Mouse (Mus musculus): ENCODE results near the gene Hoxc9. TPM values are rescaled to one million over a fixed set of nuclear protein-coding genes. Genes with fewer than 3 reads are reported as not detected.

Gene Hoxc9
- polyA plus RNA-seq, 1 experiment from 2014 or later, result not detected

- no peak overlapping the region for H3K4me3 ChIP-seq
- H3K9me3 ChIP-seq (replicated peaks), result no peaks in the 10 kb centered on the region
- H3K4me2 ChIP-seq, result no peak overlapping the region
- 2% methylated on average over 6 of the region's 6 CpGs for WGBS
- no peak overlapping the region for H3K27ac ChIP-seq
- H3K27me3 ChIP-seq, result peaks cover 98% of the 10 kb centered on the region
- no peaks in the 10 kb centered on the region for H3K36me3 ChIP-seq (ENCODE audit: poor library complexity, severe bottlenecking)
- no peak for ATAC-seq
- peaks cover 5% of the 10 kb centered on the region; the same call in 1 of the 2 replicates for H3K4me1 ChIP-seq
- H3K9ac ChIP-seq, result no peak overlapping the region
Observed at GRCm38 (mm10) chr15:102961728-102962127, 14.5 kb upstream of the Hoxc9 start.

- H3K27ac ChIP-seq, result no peak overlapping the region
- ATAC-seq, result no peak
- peaks cover 98% of the 10 kb centered on the region for H3K27me3 ChIP-seq
- 2% methylated on average over 13 of the region's 13 CpGs for WGBS
- H3K4me3 ChIP-seq, result no peak overlapping the region
- no peaks in the 10 kb centered on the region for H3K36me3 ChIP-seq (ENCODE audit: poor library complexity, severe bottlenecking)
- no peak overlapping the region for H3K4me2 ChIP-seq
- no peak overlapping the region for H3K9ac ChIP-seq
- H3K9me3 ChIP-seq (replicated peaks), result no peaks in the 10 kb centered on the region
- peaks cover 6% of the 10 kb centered on the region; the same call in 1 of the 2 replicates for H3K4me1 ChIP-seq
Observed at GRCm38 (mm10) chr15:102962492-102962891, 13.7 kb upstream of the Hoxc9 start.

- no peak overlapping the region for H3K9ac ChIP-seq
- WGBS, result 1% methylated on average over 8 of the region's 8 CpGs
- ATAC-seq, result no peak
Observed at GRCm38 (mm10) chr15:102963259-102963658, 13.0 kb upstream of the Hoxc9 start.

GRCm38 (mm10) chr15:102963671-102964640 is 12.3 kb upstream of the Hoxc9 start:
- H3K4me3 ChIP-seq, result no peak overlapping the region
- no peaks in the 10 kb centered on the region for H3K9me3 ChIP-seq (replicated peaks)
- no peak overlapping the region for H3K4me2 ChIP-seq
- no peaks in the 10 kb centered on the region for H3K36me3 ChIP-seq (ENCODE audit: poor library complexity, severe bottlenecking)
- H3K9ac ChIP-seq, result no peak overlapping the region
- peaks cover 6% of the 10 kb centered on the region; the same call in 1 of the 2 replicates for H3K4me1 ChIP-seq
- H3K27me3 ChIP-seq, result peaks cover 97% of the 10 kb centered on the region
- 1% methylated on average over 28 of the region's 28 CpGs for WGBS
- no peak for ATAC-seq
- no peak overlapping the region for H3K27ac ChIP-seq

More at GRCm38 (mm10) chr15:102963259-102963658, 13.0 kb upstream of the Hoxc9 start:
- Histone ChIP-seq H3K4me3 (no peak overlapping the region), H3K4me1 (peaks cover 6% of the 10 kb centered on the region; the same call in 1 of the 2 replicates), H3K27ac (no peak overlapping the region), H3K36me3 (ENCODE audit: poor library complexity, severe bottlenecking) (no peaks in the 10 kb centered on the region), H3K4me2 (no peak overlapping the region), H3K9me3 (replicated peaks) (no peaks in the 10 kb centered on the region), H3K27me3 (peaks cover 97% of the 10 kb centered on the region)

GRCm38 (mm10) chr15:102965003-102965891 is 11.0 kb upstream of the Hoxc9 start:
- H3K4me3 ChIP-seq, result no peak overlapping the region
- peaks cover 6% of the 10 kb centered on the region; the same call in 1 of the 2 replicates for H3K4me1 ChIP-seq
- no peak overlapping the region for H3K27ac ChIP-seq
- WGBS, result 3% methylated on average over 26 of the region's 26 CpGs
- H3K9ac ChIP-seq, result no peak overlapping the region
- no peak overlapping the region for H3K4me2 ChIP-seq
- peaks cover 97% of the 10 kb centered on the region for H3K27me3 ChIP-seq
- no peak for ATAC-seq
- no peaks in the 10 kb centered on the region for H3K36me3 ChIP-seq (ENCODE audit: poor library complexity, severe bottlenecking)
- H3K9me3 ChIP-seq (replicated peaks), result no peaks in the 10 kb centered on the region

GRCm38 (mm10) chr15:102965892-102966775 is 10.1 kb upstream of the Hoxc9 start:
- peak; percentile 57; the same call in 1 of the 2 replicates for ATAC-seq
- Histone ChIP-seq H3K9me3 (replicated peaks) (no peaks in the 10 kb centered on the region), H3K27me3 (peaks cover 97% of the 10 kb centered on the region), H3K4me2 (no peak overlapping the region; the same call in 1 of the 2 replicates), H3K9ac (no peak overlapping the region), H3K4me3 (0 out of 2 replicates have a peak overlapping the region, but pooled peaks have one; percentile 1), H3K36me3 (ENCODE audit: poor library complexity, severe bottlenecking) (no peaks in the 10 kb centered on the region), H3K27ac (no peak overlapping the region), H3K4me1 (peaks cover 6% of the 10 kb centered on the region; the same call in 1 of the 2 replicates)
- 2% methylated on average over 28 of the region's 30 CpGs for WGBS

GRCm38 (mm10) chr15:102966776-102967311 is 9.4 kb upstream of the Hoxc9 start, which contains the start of gene Hoxc10:
Gene Hoxc10, plus strand, starts transcription at chr15:102966796.
- Histone ChIP-seq H3K4me1 (peaks cover 6% of the 10 kb centered on the region; the same call in 1 of the 2 replicates), H3K4me2 (no peak within 1 kb of the TSS; the same call in 1 of the 2 replicates), H3K36me3 (ENCODE audit: poor library complexity, severe bottlenecking) (no peaks in the 10 kb centered on the region), H3K4me3 (0 out of 2 replicates have a peak within 1 kb of the TSS, but pooled peaks have one; percentile 1), H3K27me3 (peaks cover 97% of the 10 kb centered on the region), H3K9ac (no peak within 1 kb of the TSS), H3K9me3 (replicated peaks) (no peaks in the 10 kb centered on the region), H3K27ac (no peak within 1 kb of the TSS)
- ATAC-seq, result 0 out of 2 replicates have a peak, but pooled peaks have one; percentile 8
- 4% methylated on average over 27 of the region's 27 CpGs for WGBS

GRCm38 (mm10) chr15:102967312-102967510 is 9.0 kb upstream of the Hoxc9 start, which contains the start of gene Hoxc5:
Gene Hoxc5, plus strand, starts transcription at chr15:102967443.
- ATAC-seq, result no peak
- no peak within 1 kb of the TSS; the same call in 1 of the 2 replicates for H3K4me2 ChIP-seq
- no peak within 1 kb of the TSS for H3K9ac ChIP-seq
- H3K36me3 ChIP-seq (ENCODE audit: poor library complexity, severe bottlenecking), result no peaks in the 10 kb centered on the region
- H3K27ac ChIP-seq, result no peak within 1 kb of the TSS
- H3K27me3 ChIP-seq, result peaks cover 99% of the 10 kb centered on the region
- no peaks in the 10 kb centered on the region for H3K9me3 ChIP-seq (replicated peaks)
- peaks cover 6% of the 10 kb centered on the region; the same call in 1 of the 2 replicates for H3K4me1 ChIP-seq
- 0 out of 2 replicates have a peak within 1 kb of the TSS, but pooled peaks have one; percentile 1 for H3K4me3 ChIP-seq
- WGBS, result 2% methylated on average over 12 of the region's 12 CpGs

GRCm38 (mm10) chr15:102967511-102968397 is 8.5 kb upstream of the Hoxc9 start:
- H3K4me2 ChIP-seq, result no peak overlapping the region
- H3K9ac ChIP-seq, result no peak overlapping the region
- peaks cover 99% of the 10 kb centered on the region for H3K27me3 ChIP-seq
- no peak for ATAC-seq
- no peaks in the 10 kb centered on the region for H3K36me3 ChIP-seq (ENCODE audit: poor library complexity, severe bottlenecking)
- H3K4me1 ChIP-seq, result peaks cover 6% of the 10 kb centered on the region; the same call in 1 of the 2 replicates
- H3K27ac ChIP-seq, result no peak overlapping the region
- no peaks in the 10 kb centered on the region for H3K9me3 ChIP-seq (replicated peaks)
- H3K4me3 ChIP-seq, result no peak overlapping the region
- WGBS, result 3% methylated on average over 34 of the region's 34 CpGs

GRCm38 (mm10) chr15:102969296-102969695 is 6.9 kb upstream of the Hoxc9 start:
- Histone ChIP-seq H3K4me3 (no peak overlapping the region), H3K27ac (no peak overlapping the region), H3K9me3 (replicated peaks) (no peaks in the 10 kb centered on the region), H3K9ac (no peak overlapping the region), H3K4me1 (peaks cover 6% of the 10 kb centered on the region; the same call in 1 of the 2 replicates), H3K4me2 (no peak overlapping the region), H3K36me3 (ENCODE audit: poor library complexity, severe bottlenecking) (no peaks in the 10 kb centered on the region), H3K27me3 (peaks cover 99% of the 10 kb centered on the region)
- WGBS, result 30% methylated on average over 1 of the region's 1 CpGs
- ATAC-seq, result no peak

Measured in forebrain, embryonic 13.5 days (tissue).